Mouse (Mus musculus) neural tube, embryonic 10.5 days (tissue): ENCODE results near the gene Lrrk1.
A peak's percentile ranks its signal among the peaks of the same experiment; 100 is the strongest.

ENCODE experiments used
- DNase-seq: peaks from one replicate; pipeline ENCODE4 v3.0.0-alpha.2; 2017; ENCODE audit warnings: low spot score; ENCODE audit errors: extremely low spot score

Lrrk1 gene

DNA sequence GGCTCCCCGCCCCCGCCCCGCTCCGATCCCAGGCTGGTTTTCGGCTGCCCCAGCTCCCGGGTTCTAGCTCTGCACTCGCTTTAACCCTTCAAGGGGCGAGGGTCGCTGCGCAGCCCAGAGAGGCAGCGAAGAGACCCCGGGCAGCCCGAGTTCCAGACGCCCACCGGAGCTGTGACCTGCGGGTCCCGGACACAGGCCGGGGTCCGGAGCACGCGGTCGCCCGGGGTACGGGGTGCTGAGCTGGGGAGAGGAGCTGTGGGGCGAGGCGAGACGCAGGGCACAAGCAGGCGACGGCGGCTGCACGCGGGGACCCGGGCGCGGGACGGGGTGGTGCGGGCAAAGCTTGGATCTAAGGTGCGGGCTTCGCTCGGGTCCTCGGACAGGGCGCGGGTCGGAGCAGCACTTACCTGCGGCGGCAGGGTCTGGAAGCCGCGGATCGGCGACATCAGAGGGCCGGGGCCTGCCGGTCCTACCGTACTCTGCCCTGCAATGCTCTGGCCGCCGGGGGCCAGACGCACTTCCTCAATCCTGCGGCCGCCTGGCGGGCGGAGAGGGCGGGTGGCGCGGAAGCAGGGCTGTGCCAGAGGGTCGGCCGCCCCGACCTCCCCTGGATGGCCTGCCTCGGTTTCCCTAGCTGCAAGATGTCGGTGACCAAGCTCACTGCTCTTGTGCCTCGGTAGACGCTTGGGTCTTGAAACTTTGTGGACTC, at the start of gene Lrrk1:
TSS of gene Lrrk1 (minus strand) at position 538 of the 709 bp plus-strand sequence.
- DNase-seq = peak; percentile 81

DNA sequence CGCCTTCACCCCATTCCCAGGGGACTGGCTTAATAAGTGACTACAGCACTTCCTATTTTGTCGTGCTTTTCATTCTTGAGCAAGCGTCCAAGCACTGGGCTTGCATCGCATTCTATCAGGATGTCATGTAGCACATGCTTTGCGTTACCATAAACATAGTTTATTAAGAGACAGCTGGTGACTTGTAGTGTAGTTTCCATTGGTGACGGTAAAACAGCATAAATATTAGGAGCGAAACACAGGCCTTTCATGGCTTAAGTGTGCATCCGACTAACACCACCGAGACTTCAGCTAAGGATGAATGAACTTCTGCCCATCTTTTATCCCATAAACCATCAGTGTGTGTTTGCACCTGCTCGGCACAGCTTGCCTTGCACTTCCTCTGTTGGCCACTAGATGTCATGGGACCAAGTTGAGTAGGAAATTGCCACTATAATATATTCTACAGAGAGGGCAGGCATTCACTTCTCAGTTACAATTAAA, 46.3 kb upstream of the Lrrk1 start:
- peak; percentile 75 for DNase-seq

DNA sequence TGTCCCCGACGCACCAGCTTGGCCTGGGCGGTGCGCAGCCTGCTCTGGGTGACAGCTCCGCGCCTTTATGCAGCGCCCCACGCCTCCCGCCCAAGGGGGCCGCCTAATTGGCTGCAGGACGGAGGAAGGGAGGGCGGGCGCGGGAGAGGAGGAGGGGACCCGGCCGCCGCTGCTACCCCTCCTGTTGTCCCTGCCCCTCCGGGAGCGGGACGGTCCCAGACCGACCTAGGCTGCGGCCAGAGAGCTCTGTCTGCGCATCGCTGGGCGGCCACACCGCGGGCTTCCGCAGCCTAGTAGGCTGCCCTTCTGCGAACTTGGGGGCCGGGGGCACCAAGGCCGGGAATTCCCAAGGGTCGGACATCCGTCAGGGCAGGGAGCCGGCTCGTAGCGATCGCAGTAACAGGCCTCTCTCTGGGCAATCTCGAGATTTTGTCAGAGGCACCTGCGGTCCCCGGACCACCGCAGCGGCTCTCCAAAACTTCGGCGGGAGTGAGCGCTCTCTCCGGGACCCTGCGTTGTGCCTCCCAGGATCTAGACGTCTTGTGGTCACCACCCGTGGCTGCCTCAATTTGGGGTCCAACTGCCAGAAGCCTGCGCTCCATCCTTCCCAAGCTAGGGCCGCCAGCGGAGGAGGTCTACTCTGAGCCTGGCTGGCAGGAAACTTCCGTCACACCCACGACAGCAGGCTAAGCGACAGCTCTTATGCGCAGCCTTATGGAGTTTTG, 39.4 kb upstream of the Lrrk1 start, which contains the start of gene Aldh1a3:
TSS of gene Aldh1a3 (minus strand) at position 81 of the 725 bp plus-strand sequence.
- DNase-seq = peak; percentile 68

DNA sequence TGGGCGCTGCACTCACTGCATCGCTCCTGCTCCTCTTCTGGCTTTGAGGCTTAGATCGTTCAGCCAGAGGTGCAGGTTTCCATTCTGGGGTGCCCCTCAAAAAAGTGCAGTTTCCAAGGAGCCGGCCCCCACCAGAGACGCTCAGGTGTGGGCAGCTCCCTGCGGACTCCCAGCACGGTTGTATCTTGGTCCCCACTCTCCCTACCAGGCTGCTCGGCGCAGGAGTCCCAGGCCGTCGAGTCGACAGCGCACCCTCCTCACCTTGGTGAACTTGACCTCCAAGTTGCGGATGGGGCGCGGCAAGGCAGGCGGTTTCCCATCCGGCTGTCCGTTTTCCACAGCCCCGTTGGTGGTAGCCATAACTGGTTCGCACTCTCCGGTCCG, 38.9 kb upstream of the Lrrk1 start:
- no peak for DNase-seq

DNA sequence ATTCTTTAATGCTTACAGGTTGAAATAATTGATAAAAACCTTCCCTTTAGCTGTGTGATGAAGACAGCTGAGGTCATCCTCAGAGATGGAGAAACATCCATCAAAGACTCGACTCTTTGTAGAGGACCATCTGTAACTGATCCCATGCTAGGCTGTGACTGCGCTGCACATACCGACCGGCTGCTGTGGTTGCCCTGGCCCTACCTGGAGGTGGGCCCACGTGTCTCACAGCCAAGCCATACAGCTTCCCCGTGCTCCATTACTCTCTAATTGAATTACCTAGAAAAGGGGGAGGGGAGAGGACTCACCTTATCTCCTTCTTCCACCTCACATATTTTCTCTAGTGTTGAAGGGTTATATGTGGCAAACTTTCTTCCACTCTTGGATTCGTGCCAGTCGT, 33.8 kb upstream of the Lrrk1 start:
- no peak for DNase-seq

DNA sequence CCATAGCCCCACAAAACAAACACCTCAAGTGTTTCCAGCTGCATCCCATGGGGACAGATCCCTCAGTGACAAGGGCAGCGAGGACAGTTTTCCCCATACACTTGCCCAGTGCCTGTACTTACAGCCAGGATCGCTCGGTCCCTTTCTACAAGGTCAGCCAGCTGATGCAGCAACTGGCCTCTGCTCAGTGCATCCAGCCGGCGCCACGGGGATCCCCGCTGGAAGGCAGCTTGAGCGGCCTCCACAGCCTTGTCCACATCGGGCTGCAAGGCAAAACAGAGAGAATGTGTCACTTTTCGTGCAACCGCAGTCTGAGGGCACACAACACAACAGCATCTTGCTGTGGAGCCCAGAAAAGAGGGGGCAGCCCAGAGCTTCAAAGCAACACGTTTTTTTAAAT, 30.8 kb upstream of the Lrrk1 start:
- DNase-seq = no peak

DNA sequence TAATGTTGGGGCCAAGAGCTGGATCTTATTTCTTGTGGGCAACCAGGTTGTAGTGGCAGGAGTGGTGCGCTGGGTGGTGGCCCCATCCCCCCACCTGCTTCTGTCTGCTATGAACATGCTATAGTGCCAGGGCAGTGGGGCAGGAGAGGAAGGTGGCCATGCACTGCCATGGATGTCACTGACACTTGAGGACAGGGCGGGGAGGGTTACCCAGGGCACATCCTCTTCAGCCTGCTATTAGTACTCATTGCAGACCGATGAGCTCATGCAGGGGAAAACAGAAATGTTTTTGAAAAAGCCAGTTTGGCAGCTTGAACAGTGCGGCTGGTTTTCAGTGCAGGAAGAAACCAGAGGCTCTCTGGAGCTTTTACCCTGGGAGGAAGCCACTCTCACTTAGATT, 28.7 kb upstream of the Lrrk1 start:
- no peak for DNase-seq

DNA sequence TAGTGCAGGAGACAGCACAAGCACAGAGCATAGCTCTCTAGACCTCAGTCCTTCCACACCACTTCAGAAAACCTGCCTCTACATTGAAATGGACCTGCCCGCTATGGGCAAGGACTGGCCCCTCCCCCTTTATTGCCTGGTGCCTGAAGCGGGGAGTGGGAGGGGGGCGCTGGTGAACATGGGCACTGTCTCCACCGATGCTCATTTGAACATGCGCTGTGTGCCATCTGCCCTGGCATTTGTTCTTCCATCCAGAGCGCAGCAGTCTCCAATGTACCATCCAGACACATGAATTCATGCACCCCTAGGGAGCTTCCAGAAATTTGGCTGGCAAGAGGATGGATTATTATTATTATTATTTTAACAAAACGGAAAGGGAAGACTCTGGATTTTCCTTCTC, 24.9 kb upstream of the Lrrk1 start:
- no peak for DNase-seq

DNA sequence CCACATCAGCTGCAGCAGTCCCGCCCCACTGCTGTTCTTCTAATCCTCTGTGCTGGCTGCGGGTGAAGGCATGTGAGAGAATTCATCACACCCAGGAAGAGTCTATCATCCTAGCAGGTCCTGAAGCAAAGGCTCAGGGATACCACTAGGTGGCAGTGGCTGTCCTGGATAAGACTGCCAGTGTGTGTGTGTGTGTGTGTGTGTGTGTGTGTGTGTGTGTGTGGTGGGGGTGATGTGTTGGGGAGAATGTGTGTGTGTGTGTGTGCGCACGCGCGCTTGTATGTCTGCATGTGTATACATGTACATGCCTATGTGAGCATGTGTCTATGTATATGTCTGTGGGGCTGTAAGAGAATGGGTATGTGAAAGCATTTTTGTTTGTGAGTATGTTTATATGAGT, 21.3 kb upstream of the Lrrk1 start:
- peak; percentile 40 for DNase-seq

DNA sequence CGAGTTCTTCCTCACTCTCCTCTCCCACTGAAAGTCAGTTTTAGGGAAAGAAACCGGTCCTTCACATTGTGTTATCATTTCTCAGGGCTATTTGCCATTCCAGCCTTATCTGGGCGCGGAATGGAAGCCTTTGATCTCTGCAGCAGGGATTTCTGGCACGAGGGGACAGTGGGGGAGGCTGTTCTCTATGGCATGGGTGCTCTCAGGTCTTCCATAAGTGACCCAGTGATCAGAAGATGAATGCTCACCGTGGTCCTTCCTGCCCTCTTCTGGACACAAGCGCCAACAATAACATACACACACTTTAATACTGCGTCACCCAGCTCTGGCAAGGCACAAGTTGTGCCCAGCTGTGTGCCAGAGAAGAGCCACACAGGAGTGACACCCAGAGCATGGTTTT, 18.8 kb upstream of the Lrrk1 start:
- no peak for DNase-seq

DNA sequence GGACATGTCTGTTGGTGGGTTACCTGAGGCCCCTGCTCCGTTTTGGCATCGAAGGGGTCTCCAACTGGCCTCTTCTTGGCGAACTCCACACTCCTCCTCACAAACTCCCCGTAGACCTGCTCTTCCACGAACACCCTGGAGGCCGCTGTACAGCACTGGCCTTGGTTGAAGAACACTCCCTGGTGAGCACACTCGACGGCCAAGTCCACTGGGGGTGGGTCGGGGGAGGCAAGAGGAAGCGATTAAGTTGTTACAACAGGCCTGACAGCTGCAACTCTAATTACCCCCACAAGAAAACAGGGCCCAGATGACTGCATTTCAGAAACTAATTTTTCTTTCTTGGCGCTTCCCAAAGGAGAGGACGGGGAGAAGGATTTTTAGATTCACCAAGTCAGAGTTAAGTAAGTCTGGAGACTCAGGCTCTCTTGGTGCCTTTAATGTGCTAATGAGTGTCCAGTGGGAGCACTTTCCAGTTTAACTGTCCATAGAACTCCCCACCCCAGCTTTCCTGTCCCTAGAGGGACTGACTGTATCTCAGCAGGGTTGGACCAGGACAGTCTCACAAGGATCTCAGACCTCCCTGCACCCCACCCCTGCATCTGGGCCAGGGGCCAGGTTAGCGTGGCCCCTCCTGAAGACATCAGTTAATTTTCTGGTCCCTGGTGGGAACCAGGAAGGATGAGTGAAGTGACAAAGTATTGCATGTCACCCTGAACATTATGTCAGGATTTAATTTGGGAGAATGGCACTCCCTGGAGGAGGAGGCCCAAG, 18.0 kb upstream of the Lrrk1 start:
- no peak for DNase-seq

DNA sequence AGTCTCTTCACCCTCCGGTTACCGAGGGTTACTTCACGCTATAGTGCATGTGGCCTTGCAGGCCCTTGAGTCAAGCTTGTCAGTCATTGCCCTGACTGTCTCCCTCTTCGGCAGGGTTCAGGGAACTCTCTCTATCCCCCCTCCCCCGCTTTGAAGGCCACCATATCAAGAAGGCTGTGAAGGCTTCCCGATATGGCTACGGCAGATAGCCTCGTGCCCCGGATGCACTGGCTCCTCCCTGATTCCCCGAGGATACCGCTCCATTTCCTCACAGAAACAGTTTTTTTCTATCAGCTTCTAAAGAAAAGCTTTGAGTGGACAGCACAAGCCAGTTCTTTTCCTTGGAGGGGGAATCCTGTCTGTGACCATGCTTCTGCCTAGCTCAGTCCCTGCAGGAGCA, 17.4 kb upstream of the Lrrk1 start:
- DNase-seq = no peak

DNA sequence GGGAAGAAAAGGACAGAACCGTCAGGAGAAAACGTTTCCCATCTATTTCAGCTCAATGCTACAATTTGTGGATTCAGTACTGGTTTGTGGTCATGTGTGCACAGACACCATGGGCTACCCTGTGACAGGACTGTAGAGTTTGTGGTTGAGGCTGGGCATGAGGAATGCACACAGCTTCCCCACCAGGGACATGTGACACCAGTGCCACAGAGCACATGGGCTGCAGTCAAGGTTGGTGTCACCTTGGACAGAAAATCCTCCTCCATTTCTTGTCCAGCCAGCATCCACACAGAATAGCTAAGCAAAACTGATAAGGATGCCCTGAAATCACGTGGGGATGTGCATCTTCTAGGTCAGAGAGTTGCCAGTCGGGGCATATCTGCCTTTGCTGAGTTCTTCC, 16.7 kb upstream of the Lrrk1 start:
- DNase-seq = no peak

DNA sequence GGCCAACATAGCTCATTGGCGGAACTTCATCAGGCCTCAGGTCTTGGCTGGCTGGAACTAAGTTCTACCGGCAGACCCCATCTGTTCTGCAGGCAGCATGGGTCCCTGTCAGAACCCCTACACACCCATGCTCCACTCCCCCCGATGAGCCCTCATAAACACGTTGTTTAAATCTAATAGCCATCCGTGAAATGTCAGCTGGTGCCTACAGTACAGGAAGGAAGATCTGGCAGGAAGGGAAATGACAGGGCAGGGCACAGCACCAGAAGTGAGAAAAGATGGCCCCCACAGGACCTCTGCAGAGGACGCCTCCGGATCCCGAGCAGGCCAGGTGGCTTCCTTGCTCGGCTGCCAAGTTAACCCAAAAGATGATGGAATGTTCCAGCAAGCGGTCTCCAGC, 16.0 kb upstream of the Lrrk1 start:
- DNase-seq = no peak

DNA sequence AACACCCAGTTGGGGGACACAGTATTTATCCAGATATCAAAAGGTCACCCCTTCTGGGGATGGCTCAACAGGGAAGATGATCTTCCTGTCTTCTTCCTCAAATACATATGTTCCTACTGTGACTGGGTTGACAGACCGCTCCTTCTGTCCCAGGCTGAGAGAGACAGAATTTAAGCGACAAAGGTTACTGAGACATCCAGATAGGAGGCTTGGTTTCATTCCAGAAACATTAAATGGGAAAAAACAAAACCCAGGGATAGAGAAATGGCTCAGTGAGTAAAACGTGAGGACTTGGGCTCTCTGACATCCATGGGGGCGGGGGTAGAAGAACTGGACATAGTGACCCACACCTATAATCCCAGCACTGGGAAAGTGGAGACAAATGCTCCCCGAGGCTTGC, 14.7 kb upstream of the Lrrk1 start:
- DNase-seq = no peak

DNA sequence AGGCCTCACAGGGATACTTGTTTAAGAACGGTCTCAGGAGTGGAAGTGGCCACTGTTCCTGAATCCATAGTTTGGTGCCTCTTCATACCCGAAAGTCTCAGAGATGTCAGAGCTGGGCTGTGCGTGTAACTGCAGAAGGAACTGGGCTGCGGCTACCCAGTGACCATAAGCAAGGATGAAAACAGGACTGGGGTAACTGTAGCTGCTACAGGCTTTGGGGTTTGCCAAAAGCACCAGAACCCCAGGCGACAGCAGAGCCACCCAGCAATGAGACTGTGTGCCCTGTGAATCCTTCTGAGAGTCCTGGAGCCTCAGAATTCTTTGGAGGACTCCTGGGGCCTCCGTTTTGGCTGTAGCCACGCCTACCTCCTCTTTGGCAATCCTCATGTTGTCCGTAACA, 13.5 kb upstream of the Lrrk1 start:
- no peak for DNase-seq

DNA sequence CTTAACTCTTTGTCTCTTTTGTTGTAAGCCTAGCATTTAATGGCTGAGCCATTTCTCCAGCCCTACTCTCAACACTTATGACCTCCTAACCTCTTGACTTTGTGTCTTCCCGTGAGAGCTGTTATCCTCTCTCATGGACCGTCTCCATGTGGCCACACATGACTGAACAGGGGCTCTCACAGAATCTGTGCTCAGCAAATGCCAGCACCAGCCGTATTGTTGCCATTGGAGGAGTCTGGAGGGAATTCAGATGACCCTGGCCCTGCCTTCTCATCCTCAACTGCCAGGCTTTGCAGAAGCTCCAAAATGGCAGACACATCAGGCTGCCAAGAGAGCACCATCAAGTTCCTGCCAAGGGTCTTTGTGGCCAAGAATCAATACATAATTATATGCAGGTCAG, 9.1 kb upstream of the Lrrk1 start:
- DNase-seq = no peak

DNA sequence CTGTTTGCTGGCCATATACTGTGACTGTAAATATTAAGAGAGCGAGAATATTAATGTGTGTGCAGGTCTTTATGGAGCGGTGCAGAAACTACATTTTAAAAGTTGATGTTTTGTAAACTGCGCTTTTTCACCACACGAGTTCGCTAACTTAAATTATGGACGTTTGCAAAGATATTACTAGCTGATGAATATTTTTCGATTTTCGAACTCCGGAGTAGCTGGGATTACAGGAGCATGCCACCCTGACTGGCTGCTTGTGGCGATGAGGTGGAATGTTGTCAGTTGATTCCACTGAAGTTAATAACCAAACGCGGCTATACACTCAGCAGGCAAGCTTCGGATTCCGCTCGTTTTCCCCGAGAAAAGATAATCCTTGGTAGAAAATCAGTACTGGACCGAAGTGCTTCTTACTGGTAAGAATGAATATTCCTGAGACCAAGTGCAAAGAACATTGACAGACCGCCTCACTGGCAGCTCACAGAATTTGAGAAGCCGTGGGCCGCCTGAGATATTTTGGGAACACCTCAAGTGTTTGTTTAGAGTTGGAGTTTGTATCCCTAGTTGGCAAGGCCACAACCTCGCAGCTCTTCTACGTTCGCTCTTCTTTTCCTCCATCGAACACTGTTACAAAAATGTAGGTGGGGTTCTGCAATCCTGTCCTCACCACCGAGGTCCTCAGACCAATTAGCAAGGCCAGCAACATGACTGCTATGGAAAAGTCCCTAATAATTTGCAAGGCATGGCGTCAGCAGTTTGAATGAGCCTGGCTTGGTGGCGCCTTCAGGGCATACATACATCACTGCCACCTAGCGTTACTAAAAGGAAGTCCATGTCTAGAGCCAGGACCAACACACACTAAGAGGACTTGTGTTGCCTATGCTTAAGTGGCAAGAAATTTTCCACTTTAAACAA, 727 bp upstream of the Lrrk1 start:
- DNase-seq = peak; percentile 64

DNA sequence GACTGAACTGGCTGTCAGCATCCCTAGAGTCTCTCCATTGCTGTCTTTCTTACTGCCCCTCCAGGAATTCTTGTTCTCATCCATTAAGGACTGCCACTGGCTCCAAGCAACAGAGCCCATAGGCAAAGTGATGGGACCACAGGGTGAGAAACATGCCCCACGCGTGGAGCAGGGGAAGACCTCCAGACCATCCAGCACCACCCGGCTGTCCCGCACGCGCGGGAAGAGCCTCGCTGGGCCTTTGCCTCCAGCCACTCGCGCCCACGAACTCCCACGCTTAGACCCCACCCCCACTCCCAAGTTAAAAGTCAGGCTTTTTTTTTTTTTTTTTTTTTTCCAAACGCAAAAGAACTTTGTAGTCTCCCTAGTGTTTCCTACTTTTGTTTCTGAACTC, 734 bp downstream of the Lrrk1 start:
- DNase-seq = peak; percentile 24

DNA sequence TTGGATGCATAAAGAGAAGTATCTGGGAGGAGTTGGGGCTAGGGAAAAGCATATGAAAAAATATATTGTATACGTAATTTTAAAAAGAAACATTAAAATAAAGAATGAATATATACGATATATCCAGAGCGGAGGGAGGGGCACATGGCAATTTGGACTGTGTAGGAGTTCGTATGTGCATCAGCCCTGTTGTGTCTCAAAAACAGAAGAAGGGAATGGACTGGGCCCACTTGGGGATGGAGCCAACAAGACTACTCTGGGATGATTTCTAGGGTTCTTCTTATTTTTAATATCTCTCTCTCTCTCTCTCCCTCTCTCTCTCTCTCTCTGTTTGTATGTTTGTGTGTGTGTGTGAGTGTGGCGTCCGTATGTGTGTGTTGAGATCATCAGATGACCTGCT, 1.7 kb downstream of the Lrrk1 start:
- no peak for DNase-seq

DNA sequence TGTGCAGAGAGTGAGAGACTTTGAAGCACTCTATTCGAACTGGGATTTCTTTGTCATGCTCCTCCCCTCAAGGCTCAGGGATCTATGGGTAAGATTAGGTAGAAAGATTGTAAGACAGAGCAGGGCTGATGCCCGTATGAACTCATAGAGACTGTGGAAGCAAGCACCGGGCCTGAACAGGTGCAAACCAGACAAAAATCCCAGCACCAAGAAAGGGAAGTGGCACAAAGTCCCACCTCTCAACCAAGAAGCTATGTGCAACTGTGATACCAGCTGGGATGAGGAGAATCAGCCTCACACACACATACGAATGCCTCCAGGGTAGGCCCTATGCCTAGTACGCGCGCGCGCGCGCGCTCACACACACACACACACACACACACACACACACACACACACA, 2.3 kb downstream of the Lrrk1 start:
- DNase-seq = no peak
